Mouse (Mus musculus) mesoderm, embryonic 11.5 days (tissue): ENCODE measurements at regions not wholly inside any gene's neighbourhood (a gene's known extent, or its start where the extent isn't known, plus 50 kb on each side); places are given as distances from the start of the nearest gene placed in this dataset.

ENCODE experiments used
- DNase-seq: peaks from one replicate; pipeline ENCODE4 v3.0.0-alpha.2; 2012; ENCODE audit warnings: low read depth, low spot score

- no peak for DNase-seq
These were observed 58.6 kb upstream of the Grip1 start for GRCm38 (mm10) chr10:119395048-119395447.

- DNase-seq = no peak
These were observed 65.7 kb upstream of the Grip1 start for GRCm38 (mm10) chr10:119387924-119388323.

GRCm38 (mm10) chr10:119382257-119382656 is 71.4 kb upstream of the Grip1 start:
- DNase-seq = no peak

- no peak for DNase-seq
These were observed 85.1 kb upstream of the Grip1 start for GRCm38 (mm10) chr10:119368566-119368965.

GRCm38 (mm10) chr10:119363616-119364015 is 90.0 kb upstream of the Grip1 start:
- DNase-seq = peak; percentile 17

GRCm38 (mm10) chr10:119358730-119359292 is 94.8 kb upstream of the Grip1 start:
- no peak for DNase-seq

GRCm38 (mm10) chr10:119342317-119343114 is 102.7 kb upstream of the Cand1 start:
- no peak for DNase-seq

- no peak for DNase-seq
These were observed 100.5 kb upstream of the Cand1 start for GRCm38 (mm10) chr10:119340323-119340722.

GRCm38 (mm10) chr10:119326912-119327311 is 87.1 kb upstream of the Cand1 start:
- peak; percentile 60 for DNase-seq

- DNase-seq = no peak
These were observed 80.1 kb upstream of the Cand1 start for GRCm38 (mm10) chr10:119319953-119320352.

GRCm38 (mm10) chr10:119318416-119318815 is 78.6 kb upstream of the Cand1 start:
- no peak for DNase-seq

- no peak for DNase-seq
These were observed 71.7 kb upstream of the Cand1 start for GRCm38 (mm10) chr10:119311578-119311977.

GRCm38 (mm10) chr10:119295740-119296139 is 55.9 kb upstream of the Cand1 start:
- no peak for DNase-seq

GRCm38 (mm10) chr10:119294454-119295149 is 54.7 kb upstream of the Cand1 start:
- DNase-seq = peak; percentile 47

GRCm38 (mm10) chr10:119293372-119293771 is 53.5 kb upstream of the Cand1 start:
- DNase-seq = no peak
